Mouse (Mus musculus): Measurements from ENCODE around the gene 1700025C18Rik.
A peak's percentile ranks its signal among the peaks of the same experiment; 100 is the strongest.

1700025C18Rik gene

DNA sequence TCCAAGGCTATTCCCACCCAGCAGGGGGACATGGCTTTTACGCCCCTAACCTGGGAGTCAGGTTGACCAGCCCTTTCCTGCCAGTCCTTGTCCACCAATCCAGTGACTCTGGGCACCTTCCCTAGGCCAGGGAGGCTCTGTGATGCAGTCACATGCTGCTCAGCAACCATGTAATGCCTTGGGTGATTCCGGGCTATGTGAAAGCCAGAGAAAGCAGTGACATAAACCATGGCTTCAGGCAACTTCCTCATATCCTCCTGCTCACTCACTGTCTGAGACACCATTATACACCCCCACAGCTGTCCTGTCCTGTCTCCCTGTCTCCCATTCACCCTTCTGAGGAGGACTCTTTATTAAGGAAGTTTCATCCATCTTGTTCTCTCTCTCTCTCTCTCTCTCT is at the start of gene 1700025C18Rik:
TSS of gene 1700025C18Rik (minus strand) at position 101 of the 400 bp plus-strand sequence.
- DNase-seq = no peak

DNA sequence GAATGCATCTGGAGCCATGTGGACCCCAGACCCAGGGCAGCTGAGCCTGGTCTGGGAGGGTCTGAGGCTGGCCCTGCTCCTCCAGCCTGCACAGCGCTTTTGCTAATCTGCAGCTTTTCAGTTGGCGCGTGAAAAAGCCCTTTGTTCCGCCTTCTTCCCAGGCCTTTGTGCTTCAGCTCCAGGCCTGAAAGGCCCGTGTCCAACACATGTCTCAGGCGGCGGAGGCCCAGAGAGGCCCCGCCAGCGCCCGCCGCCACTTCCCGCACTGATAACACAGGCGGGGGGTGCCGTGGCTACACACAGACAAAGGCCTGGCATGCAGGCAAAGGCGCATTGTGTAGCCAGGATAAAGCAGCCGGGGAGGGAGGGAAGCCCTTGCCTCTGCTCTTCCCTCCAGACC is 45.5 kb upstream of the 1700025C18Rik start:
- peak; percentile 12 for DNase-seq

DNA sequence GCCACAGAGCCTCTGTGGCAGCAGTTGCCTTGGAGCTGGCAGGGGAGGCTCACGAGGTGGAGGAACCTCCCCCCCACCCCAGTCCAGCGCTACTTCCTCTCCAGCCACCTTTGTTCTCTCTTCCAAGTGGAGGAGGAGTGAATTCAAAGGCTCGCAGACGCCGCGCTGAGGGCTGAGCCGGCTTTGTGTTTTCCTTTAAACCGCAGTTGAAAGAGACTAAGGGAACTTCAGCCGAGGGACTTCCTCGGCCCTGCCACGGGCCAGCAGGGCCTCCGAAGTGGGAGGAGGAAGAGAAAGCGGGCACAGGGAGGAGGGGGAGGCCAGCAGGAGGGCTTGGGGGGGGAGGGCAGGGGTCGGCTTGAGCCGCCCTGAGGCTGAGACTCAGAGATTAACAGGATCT is 43.0 kb upstream of the 1700025C18Rik start:
- no peak for DNase-seq

DNA sequence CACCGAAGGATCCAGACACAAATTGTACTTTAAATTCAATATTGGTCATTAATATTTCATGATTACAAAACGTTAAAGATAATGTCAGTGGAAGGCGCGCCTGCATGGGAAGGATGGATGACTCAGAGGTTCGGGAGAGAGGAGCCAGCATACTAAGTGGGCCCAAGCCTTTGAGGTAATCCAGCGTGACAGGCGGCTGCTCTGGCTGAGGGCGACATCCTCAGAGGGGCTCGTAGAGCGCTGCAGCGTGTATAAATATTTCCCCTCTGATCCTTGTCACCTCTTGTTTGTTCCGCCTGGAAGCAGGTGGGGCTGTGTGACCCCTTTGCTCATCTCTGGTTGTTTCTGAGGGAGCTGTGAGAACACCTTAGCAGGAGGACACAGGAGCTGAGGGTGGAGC is 40.9 kb upstream of the 1700025C18Rik start:
- no peak for DNase-seq

DNA sequence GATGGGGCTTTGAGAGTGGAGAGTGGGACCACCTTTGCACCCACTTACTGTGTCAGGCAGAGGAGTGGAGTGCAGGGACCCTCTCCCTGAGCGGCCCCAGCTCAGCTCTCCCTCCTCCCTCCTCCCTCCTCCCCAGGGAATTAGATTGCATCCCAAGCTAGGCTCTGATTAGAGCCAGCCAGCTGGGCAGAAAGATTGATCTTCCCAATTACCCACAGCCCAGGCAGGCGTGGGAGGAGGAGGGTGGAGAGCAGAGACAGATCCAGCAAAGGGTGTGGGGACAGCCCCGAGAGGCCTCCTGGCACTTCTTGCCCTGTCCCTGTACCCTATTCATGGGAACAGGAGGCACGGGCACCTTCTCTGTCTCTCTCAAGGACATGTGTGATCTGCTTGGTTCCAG is 38.6 kb upstream of the 1700025C18Rik start:
- DNase-seq = no peak

DNA sequence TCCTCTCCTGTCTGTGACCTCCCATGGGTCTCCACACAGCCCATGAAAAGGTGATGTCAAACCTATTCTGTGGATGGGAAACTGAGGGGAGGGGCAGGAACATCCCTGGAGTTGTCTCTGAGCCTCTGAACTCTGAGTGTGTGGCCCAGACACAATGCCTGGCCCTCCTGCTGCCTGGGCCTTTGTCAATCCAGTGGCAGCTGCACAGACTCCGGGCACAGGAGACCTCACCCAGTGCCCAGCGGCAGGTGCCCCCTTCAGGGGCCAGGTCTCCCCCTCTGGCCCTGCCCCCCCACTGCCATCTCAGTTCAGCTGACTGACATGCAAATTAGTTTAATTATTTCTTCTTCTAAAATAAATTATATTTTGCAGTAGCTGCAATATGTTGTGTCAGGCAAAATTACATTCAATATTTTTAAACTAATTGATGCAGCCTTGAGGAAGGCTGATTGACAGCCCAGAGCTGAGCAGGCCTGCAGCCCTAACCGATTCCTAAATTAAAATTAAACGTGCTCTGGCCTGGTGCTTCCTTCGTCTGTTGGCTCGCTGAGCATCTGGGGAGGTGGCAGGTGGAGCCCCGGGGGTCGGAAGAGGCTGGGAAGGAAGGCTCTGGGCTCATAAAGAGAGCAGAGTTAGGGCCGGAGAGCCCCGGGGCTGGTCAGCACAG is 36.5 kb upstream of the 1700025C18Rik start:
- DNase-seq = no peak

DNA sequence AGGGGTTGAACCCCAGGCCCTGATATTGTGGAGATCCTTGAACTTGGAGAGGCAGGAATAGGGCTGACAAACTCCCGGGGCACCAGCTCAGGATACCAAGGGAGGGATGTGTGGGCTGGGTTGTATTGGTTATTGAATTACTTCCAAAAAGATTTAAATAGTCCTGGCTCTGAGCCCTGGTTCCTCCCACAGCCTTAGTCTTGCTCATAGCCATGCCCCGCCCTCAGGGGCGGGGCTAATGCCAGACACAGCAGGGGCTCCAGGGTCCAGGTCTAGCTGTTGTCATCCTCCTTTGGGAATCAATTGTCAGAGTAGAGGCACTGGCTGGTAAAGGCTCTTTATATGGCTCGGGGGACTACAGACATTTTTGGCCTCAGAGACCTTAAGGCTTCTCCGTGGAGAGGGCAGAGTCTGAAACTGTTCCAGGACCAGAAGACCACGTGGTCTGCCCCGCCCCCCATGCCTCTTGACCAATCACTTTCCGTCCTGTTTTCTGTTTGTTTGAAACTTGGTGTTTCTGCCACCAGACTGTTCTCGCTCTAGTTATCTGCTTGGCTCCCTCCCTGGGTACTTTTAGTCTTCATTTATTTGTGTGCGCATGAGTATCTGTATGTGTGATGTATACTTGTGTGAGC is 30.8 kb upstream of the 1700025C18Rik start:
- peak; percentile 49 for DNase-seq

DNA sequence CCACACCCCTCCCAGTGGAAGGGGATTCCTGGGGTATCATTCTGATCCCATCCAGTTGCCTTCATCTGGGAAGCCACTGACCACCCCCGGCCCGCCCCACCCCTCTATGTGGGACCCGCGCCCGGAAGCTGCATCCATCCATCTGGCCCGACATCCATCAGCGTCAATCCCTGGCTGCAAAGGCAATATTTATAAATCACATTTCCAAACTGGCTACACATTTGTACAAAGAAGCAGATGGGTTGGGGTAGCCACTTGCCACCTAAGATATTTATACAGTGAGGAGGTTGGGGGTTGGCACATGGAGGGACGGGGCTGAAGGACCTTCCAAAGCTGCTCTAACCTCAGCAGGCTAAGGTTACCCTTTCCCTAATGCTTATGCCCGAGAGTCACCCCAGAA is 30.2 kb upstream of the 1700025C18Rik start:
- DNase-seq = no peak

DNA sequence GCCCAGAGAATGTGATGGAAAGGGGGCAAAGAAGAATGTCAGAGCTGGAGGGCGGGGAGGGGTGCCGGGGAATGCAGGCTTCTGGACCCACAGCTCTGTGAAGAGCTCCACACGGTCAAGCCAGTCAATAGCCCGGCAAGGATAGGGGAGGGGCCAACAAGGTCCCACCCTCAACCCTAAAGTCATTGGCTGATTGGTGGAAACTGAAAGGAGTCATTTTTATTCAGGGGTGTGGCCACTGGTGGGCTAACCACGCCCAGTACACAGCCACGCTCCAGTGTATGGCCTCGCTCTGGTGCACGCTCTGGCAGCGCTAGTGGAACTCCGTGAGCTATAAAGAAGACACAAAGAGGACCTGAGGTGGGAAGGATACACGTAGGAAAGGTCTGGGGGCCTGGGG is 23.2 kb upstream of the 1700025C18Rik start:
- no peak for DNase-seq

DNA sequence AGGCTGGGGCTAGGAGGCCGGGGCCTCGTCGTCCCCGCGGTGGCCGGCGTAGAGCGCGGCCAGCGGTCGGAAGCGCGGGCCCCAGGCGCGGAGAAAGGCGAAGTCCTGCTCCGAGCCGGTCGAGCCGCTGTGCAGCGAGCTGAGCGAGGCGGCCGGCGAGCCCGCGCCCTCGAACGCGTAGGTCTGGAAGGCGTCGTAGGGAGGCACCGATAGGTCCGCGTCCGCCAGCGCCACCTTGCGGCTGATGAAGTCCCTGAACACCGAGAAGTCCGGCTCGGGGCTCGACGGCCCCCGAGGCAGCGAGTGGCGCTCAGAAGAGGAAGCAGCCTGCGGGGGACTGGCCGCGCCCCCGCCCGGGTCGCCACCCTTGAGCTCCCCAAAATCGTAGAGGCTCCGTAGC is 21.6 kb upstream of the 1700025C18Rik start:
- DNase-seq = peak; percentile 55

DNA sequence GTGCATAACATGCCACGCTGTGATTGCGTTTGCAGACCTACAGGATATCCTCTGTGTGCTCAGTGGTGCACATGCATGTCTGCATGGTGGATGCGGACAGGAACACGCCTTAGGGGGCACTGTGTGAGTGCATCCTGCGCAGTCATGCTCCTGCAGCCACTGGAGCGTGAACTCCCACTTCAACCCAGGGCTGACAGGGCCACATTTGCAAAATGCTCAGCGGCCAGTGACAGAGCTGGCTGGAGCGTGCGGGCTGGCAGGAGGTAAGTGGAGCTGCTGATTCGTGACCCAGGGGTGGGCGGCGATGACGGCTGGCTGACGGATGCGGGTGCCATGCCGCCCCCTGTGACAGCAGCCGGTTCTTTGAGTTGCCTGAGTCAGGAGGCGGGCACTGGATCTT is 16.0 kb upstream of the 1700025C18Rik start:
- peak; percentile 39 for DNase-seq

DNA sequence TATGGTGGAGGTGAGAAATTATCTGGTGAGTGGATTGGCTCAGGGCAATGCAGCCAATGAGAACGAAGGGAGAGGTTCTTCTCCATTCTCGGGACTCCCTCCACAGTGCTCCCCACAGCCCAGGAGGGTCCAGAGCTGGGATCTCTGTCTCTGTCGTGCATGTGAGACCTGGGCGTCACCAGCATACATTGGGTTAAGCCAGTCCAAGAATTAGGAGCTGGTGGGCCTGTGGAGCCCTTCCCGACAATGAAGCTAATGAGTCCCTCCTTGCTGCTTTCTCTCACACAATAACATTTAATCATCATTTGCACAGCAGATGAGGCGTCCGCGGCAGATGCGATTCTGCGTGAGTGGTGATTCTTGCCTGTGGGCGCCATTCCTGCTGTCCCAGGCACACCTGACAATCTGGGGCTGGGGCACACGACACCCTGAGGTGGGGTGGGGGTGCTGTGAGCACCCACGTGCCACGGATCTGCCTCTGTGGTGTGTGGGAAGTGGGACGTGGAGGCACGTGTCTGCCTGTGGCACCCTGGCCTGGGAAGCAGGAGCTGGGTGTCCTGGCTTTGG is 15.0 kb upstream of the 1700025C18Rik start:
- DNase-seq = peak; percentile 53

DNA sequence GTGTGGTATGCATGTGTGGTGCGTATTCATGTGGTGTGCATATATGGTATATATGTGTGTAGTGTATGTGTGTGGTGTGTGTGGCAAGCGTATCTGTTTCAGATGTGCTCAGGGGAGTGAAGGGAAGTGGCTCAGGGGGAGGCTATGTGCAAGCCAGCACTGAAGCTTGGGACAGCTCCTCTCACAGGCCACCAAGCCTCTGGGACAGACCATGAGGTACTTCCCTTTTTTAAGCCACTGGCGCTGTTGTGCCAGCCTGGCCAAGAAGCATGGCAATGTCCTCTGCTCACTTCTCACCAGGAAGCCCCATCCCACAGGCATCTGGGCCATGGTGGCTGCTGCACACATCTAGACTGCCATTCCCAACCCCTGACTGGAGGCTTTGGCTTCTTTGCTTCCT is 12.4 kb upstream of the 1700025C18Rik start:
- DNase-seq = no peak

DNA sequence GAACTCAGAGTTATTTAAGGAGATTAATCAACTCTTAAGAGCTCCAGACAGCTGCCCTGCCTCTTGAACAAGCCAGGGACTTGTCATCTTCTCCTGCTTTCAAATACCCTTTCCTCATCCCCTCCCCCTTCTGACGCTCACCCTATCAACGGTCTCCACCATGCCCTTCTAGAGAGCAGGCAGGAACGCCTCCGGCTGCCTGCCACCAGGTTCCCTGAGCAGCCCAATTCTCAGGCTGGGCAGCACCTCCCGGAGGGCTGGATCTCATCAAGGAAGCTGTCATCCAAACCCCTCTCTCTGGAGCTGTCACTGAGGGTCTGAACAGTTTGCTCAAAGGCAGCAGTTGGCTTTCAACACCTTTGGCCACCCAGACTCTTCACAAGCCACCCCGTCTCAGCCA is 10.2 kb upstream of the 1700025C18Rik start:
- no peak for DNase-seq

DNA sequence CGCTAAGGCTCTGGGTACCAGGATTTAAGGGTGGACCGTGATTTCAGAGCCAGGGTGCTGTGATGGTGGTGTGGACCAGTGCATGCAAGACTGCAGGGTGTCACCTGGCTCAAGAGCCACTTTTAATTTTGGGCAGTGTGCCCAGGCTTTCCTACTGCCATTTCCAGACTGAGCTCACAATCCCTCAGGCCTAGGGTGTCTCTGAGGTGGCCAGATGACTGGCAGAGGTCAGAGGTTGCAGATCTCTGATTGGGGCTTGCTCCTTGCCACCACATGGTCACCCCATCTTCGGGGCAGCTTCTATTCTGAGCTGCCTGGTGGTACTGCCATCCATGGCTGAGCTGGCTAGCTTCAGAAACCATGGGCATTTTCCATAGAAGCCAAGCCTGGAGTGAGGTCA is 8.3 kb upstream of the 1700025C18Rik start:
- no peak for DNase-seq

DNA sequence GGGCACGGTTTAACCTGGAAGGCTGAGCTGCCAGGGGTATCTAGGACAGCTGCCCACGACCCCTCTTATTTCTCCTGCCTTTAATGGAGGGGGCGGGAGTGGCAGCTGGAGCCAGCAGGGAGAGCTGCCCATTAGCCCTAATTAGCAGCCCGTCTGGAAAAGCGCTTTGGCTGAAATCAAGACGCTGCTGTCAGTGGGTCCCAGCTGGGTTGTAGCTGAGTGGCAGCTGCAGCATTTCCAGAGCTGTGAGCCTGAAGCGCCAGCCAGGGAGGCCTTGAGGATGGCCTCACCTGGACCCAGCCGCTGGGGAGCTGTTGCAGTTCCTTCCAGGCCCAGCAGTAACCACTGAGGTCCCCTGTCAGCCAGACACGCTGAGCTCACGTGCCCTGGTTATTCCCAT is 5.8 kb upstream of the 1700025C18Rik start:
- DNase-seq = no peak

DNA sequence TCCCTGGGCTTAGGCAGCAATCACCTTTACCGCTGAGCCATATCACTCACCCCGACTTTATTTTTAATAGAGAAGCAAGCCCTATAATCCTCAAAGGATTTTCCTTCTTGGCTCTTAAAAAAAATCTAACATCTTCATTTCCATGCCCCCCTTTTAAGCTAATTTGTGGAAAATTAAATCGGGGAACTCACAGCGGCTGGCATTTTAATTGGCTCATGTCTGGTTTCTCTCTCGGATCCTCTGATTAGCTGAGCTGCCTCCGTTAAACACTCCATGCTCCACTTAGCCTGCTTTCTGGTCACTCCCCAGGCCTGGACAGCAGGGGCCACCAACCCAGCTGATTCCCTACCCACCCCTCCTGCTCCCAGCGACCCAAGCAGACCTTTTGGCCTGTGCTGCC is 1.8 kb upstream of the 1700025C18Rik start:
- no peak for DNase-seq

DNA sequence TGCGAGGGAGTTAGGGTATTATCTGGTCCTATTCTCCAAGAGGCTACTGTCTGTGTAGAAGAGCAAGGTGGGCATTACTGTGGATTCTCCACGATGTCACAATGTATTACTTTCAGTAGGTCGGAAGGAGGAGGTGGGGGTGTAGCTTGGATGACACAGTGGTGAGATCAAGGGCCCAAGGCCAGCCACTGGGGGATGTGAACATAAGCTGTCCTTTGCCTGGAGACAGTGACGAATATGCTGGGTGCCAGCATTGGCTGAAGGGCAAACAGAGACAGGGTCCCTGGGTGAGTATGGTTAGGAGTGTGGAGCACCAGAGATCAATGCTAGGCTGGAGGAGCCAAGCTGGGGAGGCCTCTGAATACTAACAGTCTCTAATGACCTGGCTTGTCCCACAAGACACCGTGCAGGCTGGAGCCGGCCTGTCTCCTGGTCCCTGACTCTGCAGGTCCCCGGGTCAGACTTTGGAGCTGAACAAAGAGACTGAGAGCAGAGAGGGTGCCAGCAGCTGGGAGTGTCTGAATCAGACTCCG is 949 bp upstream of the 1700025C18Rik start:
- no peak for DNase-seq

DNA sequence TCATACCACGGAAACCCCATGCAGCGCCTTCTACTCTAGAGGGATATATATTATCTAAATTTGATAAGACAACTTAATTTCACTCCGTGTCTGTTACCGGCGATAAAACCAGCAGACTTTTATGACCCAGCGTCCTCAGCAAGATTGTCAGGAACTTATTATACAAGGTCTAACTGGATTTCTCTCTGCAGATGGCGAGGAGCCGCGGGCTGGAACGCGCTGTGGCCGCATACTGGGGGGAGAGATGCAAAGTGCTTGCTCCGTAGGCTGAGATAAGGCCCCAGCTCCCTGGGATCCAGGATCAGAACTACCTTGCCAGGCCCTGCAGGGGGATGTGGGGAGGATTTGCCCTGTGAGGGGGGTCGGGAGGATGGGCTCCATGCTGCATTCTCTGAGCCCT is 1.1 kb downstream of the 1700025C18Rik start:
- DNase-seq = no peak

DNA sequence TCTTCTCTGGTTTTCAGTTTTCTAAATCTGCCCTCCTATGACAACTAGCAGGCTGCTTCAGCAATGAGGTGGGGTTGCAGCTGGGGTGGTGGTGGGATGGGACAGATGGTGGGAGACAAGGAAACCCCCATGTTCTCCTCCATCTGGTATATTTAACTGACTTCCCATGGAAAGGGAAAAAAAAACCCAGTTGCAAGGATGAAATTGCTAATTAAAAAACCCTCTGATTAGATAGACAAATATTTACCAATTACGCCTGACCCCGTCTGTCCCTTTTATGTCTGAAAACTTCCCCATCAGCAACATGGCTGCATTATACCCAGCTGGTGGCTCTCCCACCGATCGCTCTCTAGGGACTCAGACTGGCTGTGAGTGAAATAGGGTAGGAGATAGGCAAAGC is 3.9 kb downstream of the 1700025C18Rik start:
- DNase-seq = no peak

DNA sequence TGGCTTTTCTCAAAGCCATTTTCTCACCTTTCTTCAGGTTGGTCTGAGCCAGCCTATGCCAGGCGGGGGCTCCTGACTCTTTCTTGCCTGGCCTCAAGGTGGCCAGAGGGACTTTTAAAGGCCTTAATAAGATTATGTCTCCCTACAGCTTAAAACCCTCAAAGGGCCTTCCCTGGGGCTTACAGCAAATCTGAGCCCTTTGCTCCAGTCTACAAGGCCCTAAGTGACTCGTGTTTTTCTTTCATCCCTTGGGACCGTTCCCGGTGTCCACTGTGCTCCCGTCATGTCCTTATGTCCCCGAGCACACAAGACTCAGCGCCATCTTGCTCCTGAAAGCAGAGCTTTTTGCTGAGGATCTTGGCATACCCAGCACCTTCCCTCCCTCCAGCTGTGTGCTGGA is 9.3 kb downstream of the 1700025C18Rik start:
- no peak for DNase-seq

DNA sequence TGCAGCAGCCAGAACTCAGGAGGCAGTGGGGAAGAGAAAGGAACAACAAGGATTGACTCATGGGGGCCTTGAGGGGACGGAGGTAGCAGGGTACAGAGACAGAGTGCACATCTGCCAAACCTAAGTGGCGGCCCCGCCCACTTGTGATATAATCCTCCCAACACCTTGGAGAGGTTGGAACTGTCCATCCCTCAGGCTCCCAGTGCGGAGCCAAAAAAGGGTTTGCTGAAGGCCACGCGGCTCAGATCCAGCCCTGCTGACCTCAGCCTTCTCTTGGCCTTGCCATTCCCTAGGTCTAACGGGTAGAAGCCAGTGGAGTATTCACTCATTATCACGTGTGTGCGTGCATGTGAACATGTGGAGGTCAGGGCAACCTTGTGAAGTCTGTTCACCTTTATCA is 9.9 kb downstream of the 1700025C18Rik start:
- DNase-seq = no peak

DNA sequence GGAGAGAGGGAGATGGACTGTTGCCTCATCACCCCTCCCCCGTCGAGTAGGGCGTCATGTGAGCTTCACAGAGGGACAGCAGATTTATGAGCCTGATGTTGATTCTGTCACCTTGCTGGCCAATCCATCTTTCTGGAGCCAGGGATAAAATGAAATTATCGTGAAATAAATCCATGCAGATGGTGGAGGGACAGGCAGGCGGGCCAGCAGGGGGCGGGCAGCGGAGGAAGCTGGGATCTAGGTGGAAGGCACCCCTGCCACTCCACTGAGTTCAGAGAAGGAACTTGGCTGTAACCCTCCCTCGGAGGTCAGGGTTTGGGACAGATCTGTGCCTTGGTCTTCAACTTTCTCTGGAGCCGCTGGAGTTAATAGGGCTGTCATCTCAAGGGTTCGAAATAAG is 11.9 kb downstream of the 1700025C18Rik start:
- DNase-seq = no peak

DNA sequence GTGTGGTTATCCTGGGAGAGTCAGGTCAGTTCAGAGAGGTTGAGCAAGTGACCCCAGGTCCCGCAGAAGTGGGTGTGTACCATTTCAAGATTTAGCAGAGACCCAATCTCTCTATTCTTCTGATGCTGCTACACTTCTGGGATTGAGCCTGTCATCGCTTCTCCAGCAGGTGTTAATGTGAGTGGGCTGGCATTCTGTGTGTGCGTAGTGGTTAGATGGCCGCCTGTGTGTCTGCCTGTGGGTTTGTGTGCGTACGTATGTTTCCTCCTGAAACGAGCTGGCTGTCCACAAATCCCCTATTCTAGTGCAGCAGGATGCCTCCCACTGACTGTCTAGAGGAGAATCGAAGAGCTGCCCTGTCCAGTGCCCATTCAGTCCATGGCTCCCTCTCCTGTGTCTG is 12.5 kb downstream of the 1700025C18Rik start:
- peak; percentile 46 for DNase-seq

All from right cerebral cortex, adult 18-20 months (tissue).